Mouse (Mus musculus): ENCODE data around the gene Nabp2.

Gene Nabp2

GRCm38 (mm10) chr10:128411211-128412054, at the start of gene Nabp2, which contains the start of gene Rnf41:
Gene Nabp2 (minus strand): TSS chr10:128411492.
Gene Rnf41 (plus strand): TSS chr10:128411657.
- peak; percentile 94 to 97 for DNase-seq (ENCODE audit: low spot score in 2 of 2)

GRCm38 (mm10) chr10:128460270-128460630, 49.0 kb upstream of the Nabp2 start:
- no peak for DNase-seq (ENCODE audit: low spot score in 2 of 2)

GRCm38 (mm10) chr10:128459409-128460269, 48.3 kb upstream of the Nabp2 start:
- DNase-seq (ENCODE audit: low spot score in 2 of 2): peak; percentile 19 to 50

- DNase-seq (ENCODE audit: low spot score in 2 of 2): peak; percentile 75 to 76
Observed at GRCm38 (mm10) chr10:128458719-128459408, 47.6 kb upstream of the Nabp2 start, which contains the start of gene Smarcc2. Gene Smarcc2 (plus strand): TSS chr10:128459248.

DNA sequence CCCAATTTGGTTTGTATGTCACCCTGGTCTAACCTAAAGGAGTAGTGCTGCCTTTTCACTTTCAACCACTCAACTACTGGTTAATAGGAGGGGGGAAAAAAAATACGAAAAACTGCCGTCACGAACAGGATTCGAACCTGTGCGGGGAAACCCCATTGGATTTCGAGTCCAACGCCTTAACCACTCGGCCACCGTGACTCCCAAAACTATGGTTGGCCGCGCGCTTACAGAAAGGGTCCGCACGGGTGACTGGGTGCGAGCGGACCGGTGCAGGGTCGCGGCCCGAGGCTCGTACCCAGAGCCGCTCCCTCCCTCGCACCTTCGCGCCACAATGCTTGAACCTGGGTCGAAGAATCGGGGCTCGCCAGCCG, 47.0 kb upstream of the Nabp2 start:
- peak; percentile 83 to 94 for DNase-seq (ENCODE audit: low spot score in 2 of 2)

DNA sequence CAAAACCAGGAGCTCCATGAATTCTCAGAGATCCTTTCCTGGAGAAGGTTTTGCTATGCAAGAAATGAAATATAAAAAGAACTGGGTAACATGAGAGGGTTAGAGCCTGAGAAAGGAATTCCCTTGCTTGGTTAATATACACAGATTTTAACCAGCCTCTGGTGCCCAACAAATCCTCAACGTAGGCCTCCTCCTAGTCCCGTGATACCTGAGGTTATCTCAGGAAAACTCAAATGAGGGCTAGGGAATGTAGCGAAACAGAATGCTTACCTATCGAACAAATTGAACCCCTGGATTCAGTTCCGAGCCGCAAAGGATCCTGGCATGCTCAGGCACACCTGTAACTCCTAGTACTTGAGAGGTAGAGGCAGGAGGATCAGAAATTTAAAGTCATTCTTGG, 46.4 kb upstream of the Nabp2 start:
- no peak for DNase-seq (ENCODE audit: low spot score in 2 of 2)

DNA sequence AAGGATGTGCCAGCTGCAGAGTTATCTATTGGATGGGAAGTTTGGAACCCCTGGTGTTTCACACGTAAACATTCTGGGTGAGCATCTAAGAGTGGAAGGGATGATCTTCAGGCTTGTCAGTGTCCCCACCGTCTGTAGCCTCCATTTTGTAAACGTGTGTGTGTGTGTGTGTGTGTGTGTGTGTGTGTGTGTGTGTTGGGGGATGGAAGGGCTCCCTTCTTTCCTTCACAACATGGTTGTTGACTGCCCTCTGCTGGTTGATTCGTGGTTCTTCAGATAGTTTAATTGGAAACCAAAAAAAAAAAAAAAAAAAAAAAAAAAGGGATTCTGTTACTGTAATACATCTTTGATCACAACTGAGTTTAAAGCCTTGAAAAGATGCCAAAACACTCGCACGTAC, 44.0 kb upstream of the Nabp2 start:
- DNase-seq (ENCODE audit: low spot score in 2 of 2): peak; percentile 32 to 51

- no peak for DNase-seq (ENCODE audit: low spot score in 2 of 2)
Observed at GRCm38 (mm10) chr10:128454471-128454870, 43.2 kb upstream of the Nabp2 start.

DNA sequence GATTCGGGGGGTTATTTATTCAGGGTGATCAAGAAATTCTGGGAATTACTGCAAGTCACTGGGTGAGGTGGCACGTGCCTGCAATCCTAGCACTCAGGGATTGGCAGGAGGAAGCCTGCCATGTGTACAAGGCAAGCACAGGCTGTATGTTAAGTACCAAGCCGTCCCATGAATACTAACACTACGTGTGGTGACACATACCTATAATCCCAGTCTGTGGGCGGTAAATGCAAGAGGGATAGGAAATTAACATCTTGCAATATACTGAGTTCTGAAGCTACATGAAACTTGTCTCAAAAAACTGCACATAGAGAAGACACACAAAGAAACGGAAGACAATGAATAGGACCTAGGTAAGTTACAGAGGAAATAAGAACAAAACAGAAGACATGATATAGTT, 39.7 kb upstream of the Nabp2 start:
- DNase-seq (ENCODE audit: low spot score in 2 of 2): no peak

GRCm38 (mm10) chr10:128445407-128445806, 34.1 kb upstream of the Nabp2 start:
- DNase-seq (ENCODE audit: low spot score in 2 of 2): no peak

DNA sequence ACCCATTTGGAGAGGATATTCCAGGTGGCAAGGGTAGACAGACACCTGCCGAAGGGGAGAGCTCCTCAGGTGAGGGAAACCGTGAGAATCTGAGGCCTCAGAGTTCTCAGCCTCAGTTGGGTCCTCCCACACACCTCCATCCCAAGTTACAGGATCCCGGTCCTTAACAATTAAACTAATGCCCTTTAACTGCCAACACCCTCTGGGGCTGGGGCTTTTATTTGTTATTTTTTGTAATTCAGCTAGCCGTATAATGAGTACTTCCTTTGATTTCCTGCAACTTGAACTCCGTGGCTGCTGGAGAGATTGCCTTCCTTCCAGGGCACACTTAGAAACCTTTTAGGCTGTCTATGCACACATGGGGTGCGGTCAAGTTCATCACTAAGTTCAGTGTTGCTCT, 33.1 kb upstream of the Nabp2 start:
- DNase-seq (ENCODE audit: low spot score in 2 of 2): no peak

DNA sequence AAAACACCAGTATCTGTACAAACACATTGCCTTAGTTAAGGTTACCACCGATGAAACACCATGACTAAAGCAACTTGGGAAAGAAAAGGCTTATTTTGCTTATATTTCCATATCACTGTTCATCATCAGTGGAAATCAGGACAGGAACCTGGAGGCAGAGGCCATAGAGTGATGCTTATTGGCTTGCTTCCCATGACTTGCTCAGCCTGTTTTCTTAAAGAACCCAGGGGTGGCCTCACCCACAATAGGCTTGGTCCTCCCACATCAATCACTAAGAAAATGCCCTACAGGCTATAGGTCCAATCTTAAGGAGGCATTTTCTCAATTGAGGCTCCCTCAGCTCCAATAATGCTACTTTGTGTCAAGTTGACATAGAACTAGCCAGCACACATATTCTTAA, 31.4 kb upstream of the Nabp2 start:
- no peak for DNase-seq (ENCODE audit: low spot score in 2 of 2)

DNA sequence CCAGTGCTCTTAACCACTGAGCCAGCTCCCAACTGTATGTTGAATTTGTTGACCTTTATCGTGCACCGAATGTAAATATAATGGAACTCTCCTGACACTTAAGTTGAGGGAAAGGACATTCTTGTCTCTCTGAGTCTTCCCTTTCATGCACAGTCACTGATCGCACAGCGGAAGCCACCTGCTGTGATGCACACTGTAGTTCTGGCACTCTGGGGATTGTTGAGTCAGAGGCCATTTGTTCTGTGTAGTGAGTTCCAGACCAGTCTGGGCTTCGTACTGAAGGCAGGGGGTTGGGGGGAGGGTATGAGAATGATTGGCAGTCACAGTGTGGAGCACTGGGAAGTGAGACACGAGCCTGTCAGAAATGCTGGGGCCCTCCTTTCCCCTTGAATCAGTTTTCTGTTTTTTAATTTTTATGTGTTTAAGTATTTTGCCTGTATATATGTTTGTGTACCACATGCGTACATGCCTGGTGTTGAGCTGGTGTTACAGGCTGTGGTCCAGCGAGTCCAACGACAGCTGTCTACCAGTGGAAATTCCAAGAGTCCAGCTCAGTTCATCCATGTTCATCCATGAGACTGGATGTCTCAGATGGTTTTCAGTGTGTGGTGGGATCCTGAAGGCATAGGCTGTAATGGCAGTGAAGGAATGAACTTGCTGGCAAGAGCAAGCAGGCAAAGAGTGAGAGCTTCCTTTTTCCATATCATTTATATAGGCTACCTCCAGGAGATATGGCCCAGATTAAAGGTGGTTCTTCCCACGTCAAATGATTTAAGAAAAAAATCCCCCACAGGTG, 30.2 kb upstream of the Nabp2 start:
- no peak for DNase-seq (ENCODE audit: low spot score in 2 of 2)

GRCm38 (mm10) chr10:128440407-128440806, 29.1 kb upstream of the Nabp2 start:
- DNase-seq (ENCODE audit: low spot score in 2 of 2): no peak

- DNase-seq (ENCODE audit: low spot score in 2 of 2): no peak
Observed at GRCm38 (mm10) chr10:128438675-128439279, 27.5 kb upstream of the Nabp2 start.

GRCm38 (mm10) chr10:128436376-128436775, 25.1 kb upstream of the Nabp2 start:
- no peak for DNase-seq (ENCODE audit: low spot score in 2 of 2)

DNA sequence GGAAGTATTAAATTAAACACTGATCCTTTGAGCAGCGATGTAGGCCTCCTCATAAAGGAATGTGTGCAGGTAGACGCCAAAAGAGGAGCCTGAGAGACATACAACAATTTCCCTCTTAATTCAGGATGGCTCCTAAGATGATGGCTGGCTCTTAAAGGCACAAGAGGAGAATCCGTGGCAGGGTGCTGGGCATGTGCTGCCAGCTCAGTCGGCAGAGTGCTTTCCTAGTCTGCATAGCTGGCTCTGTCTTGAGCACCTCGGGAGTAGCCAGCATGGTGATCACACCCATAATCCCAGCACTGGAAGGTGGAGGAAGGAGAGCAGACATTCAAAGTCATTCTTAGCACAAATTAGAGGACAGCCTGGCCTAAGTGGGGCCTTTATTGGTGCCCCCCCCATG, 24.6 kb upstream of the Nabp2 start:
- no peak for DNase-seq (ENCODE audit: low spot score in 2 of 2)

GRCm38 (mm10) chr10:128435186-128435823, 24.0 kb upstream of the Nabp2 start:
- DNase-seq (ENCODE audit: low spot score in 2 of 2): no peak

GRCm38 (mm10) chr10:128434681-128435080, 23.4 kb upstream of the Nabp2 start:
- peak; percentile 17 to 34 for DNase-seq (ENCODE audit: low spot score in 2 of 2)

DNA sequence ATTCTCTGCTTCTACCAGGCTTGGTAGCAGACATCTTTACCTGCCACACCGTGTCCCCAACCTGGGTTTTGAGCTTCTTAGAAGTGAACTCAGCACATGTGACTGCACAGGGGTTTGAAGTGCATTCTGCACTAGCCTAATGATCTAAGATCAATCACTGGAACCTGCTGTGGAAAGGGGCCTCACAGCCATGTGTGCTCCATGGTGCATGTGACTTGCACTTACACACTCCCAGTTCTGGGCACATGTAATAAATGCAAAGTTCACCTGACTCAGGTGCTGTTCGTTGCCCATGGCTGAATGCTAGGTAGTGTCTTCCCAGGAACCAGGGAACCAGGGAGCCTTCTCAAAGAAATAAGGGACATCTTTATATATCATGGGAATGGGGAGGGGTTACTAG, 22.1 kb upstream of the Nabp2 start:
- no peak for DNase-seq (ENCODE audit: low spot score in 2 of 2)
